Mouse (Mus musculus) right cerebral cortex, postnatal 25 days (tissue): ENCODE results near the gene Tprgl.

Experiments
- DNase-seq: peaks from one replicate; pipeline ENCODE4 v3.0.0; 2022

Tprgl gene

DNA sequence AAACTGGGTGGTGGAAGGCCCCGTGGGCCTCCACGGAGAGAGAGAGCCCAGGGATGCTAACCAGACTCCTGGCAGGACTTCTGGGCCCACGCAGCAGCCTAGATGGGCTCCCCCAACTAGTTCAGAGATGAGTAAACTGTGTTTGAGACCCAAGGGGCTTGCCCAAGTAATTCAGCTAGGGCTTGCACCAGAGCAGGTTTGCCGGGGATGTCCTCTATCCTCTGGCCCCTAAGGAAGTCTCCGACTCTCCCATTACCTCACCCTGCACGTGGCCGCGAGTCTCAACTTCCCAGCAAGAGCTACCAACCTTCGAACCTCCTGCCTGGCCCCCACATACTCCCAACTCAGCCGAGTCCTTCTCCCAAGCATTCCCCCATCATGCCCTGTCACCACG is 50.6 kb downstream of the Tprgl start:
- DNase-seq, result no peak

DNA sequence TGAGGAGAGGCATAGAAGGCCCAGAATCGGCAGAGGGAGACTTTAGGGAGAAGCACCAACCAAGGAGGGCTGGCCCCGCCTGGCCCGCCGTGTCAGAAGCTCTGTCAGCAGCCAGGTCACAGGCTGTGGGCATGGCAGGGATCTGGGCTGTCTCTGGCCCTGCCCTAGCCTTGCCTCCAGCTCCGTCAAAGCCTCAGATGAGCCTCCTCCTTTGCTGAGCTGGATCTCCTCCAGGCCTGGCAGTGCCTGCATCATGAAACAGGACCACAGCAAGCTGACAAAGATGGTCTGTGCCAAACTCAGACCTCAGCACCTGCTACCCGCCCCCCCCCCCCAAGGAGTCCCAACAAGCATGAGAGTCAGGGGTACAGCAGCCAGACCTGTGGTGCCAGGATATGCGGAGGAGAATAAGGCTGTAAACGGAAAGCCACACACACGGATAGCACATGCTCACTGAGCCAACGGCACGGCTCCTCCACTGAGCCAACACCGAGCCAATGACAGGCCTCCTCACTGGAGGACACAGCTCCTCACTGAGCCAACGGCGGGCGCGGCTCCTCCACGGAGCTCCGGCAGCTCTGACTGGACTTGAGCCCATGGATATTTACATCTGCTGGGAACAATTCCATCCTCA is 51.1 kb downstream of the Tprgl start:
- DNase-seq, result peak; percentile 48
